In the genomic region with DNA sequence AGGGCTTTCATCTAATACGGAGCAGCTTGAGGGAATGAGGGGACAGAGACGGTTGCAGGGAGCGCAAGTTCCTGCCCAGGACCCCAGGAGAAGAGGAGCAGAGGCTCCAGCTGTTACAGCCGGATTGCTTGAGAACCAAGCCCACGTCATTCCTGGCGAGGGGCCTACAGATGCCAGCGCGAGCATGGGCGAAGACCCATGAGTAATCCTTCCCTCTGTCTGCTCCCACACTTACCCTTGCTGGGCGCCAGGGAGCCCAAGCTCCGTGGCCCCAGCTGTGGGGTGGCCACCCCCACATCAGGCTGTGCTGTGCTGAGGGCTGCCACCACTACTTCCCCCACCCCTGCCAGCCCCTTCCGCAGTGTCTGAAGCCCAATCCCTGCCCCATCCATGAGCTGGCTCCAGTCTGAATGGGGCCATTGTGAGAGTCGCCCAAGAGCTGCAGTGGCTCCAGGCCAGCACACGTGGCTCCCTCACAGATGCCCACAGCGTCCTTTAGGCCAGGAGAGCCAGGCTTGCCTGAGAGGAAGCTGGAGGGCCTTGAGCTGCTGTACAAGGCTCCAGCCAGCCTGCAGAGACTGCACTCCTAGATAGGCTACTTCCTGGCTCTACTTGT, we compare ENCODE assay signal across 8 mouse cellular contexts. TPM values are rescaled to one million over a fixed set of nuclear protein-coding genes. Genes with fewer than 3 reads are reported as not detected.
DNase-seq lines count a peak whose midpoint lies in the region; ATAC-seq and TF ChIP-seq lines count a peak whose summit lies in the region.

No protein-coding gene starts in this region.

- H3K79me2 ChIP-seq in C2C12 (ENCODE audit: control insufficient read depth, insufficient read depth) = no peaks in the 10 kb centered on the region

- H3K27ac ChIP-seq in ES-E14 (ENCODE audit: insufficient read depth, low read depth, low read length, poor library complexity, severe bottlenecking) = no peak overlapping the region
- no peak overlapping the region for H3K27ac ChIP-seq in forebrain, embryonic 12.5 days
- no peak overlapping the region; the same call in 1 of the 2 replicates for H3K27ac ChIP-seq in hindbrain, embryonic 14.5 days
- H3K27ac ChIP-seq in limb, embryonic 13.5 days = peak overlapping the region; percentile 87

- 0 out of 2 replicates have a peak overlapping the region, but pooled peaks have one; percentile 6 for H3K4me2 ChIP-seq in forebrain, embryonic 12.5 days
- peak overlapping the region; percentile 21; the same call in 1 of the 2 replicates for H3K4me2 ChIP-seq in hindbrain, embryonic 14.5 days (replicated peaks)
- peak overlapping the region; percentile 38 for H3K4me2 ChIP-seq in limb, embryonic 13.5 days (replicated peaks)

- DNase-seq in ES-E14 (ENCODE audit: low read depth, low spot score) = no peak
- DNase-seq in hindbrain, embryonic 14.5 days (ENCODE audit: low spot score) = peak; percentile 55
- peak; percentile 88 to 89 for DNase-seq in right cerebral cortex, postnatal 10 days (ENCODE audit: low spot score in 2 of 2)
- DNase-seq in thymus, postnatal 36 days = no peak
- DNase-seq in thymus, adult 18-20 months = no peak

- peak overlapping the region; percentile 33; the same call in 1 of the 2 replicates for H3K9ac ChIP-seq in ES-E14 (ENCODE audit: insufficient read depth, low read depth, low read length, poor library complexity, severe bottlenecking)
- peak overlapping the region; percentile 0; the same call in 1 of the 2 replicates for H3K9ac ChIP-seq in forebrain, embryonic 12.5 days
- no peak overlapping the region for H3K9ac ChIP-seq in hindbrain, embryonic 14.5 days
- H3K9ac ChIP-seq in limb, embryonic 13.5 days = peak overlapping the region; percentile 39; the same call in 1 of the 2 replicates

- H3K4me3 ChIP-seq in C2C12 (ENCODE audit: insufficient read depth, poor library complexity, severe bottlenecking) (no peak overlapping the region), ES-E14 (ENCODE audit: insufficient read depth in 1 of 2, low read depth in 1 of 2, low read length in 2 of 2, poor library complexity in 1 of 2, severe bottlenecking in 1 of 2) (peak overlapping the region; percentile 12 to 23; a peak in 3 of 4 replicates)
- no peak overlapping the region for H3K4me3 ChIP-seq in forebrain, embryonic 12.5 days (replicated peaks)
- no peak overlapping the region for H3K4me3 ChIP-seq in hindbrain, embryonic 14.5 days (replicated peaks; ENCODE audit: low read length)
- no peak overlapping the region; the same call in 1 of the 2 replicates for H3K4me3 ChIP-seq in limb, embryonic 13.5 days

- H3K79me3 ChIP-seq in C2C12 (ENCODE audit: low read depth) = no peaks in the 10 kb centered on the region

- peak; percentile 58; the same call in 1 of the 2 replicates for ATAC-seq in forebrain, embryonic 12.5 days (ENCODE audit: low FRiP score)
- ATAC-seq in hindbrain, embryonic 14.5 days (ENCODE audit: low FRiP score) = peak; percentile 77; the same call in 1 of the 2 replicates
- peak; percentile 85 for ATAC-seq in limb, embryonic 13.5 days (ENCODE audit: low FRiP score, low read depth)

- no peaks in the 10 kb centered on the region for H3K27me3 ChIP-seq in C2C12 (ENCODE audit: control insufficient read depth, insufficient read depth, insufficient read length)
- H3K27me3 ChIP-seq in forebrain, embryonic 12.5 days = no peaks in the 10 kb centered on the region
- no peaks in the 10 kb centered on the region for H3K27me3 ChIP-seq in hindbrain, embryonic 14.5 days (ENCODE audit: control insufficient read depth, insufficient read depth, low read length)
- no peaks in the 10 kb centered on the region for H3K27me3 ChIP-seq in limb, embryonic 13.5 days

- H3K9me3 ChIP-seq in ES-E14 (ENCODE audit: control insufficient read depth, insufficient read depth, low read depth, low read length) = no peaks in the 10 kb centered on the region
- H3K9me3 ChIP-seq in forebrain, embryonic 12.5 days = no peaks in the 10 kb centered on the region
- no peaks in the 10 kb centered on the region for H3K9me3 ChIP-seq in hindbrain, embryonic 14.5 days (ENCODE audit: control insufficient read depth, low read length)
- H3K9me3 ChIP-seq in limb, embryonic 13.5 days = no peaks in the 10 kb centered on the region

- 67% methylated on average over 15 of the region's 15 CpGs for WGBS in forebrain, embryonic 12.5 days
- 53% methylated on average over 15 of the region's 15 CpGs for WGBS in hindbrain, embryonic 14.5 days
- WGBS in limb, embryonic 13.5 days = 58% methylated on average over 15 of the region's 15 CpGs

- in situ Hi-C loops in ES-E14 (cut with MboI; ENCODE audit: low sequenced_read_pairs in 2 of 2, unreplicated experiment in 2 of 2) = no loop called here

- H3K36me3 ChIP-seq in C2C12 (ENCODE audit: control insufficient read depth, insufficient read depth) (no peaks in the 10 kb centered on the region), ES-E14 (ENCODE audit: control insufficient read depth, insufficient read depth, low read length, poor library complexity, severe bottlenecking) (no peaks in the 10 kb centered on the region)
- H3K36me3 ChIP-seq in forebrain, embryonic 12.5 days (replicated peaks) = no peaks in the 10 kb centered on the region
- H3K36me3 ChIP-seq in hindbrain, embryonic 14.5 days (replicated peaks; ENCODE audit: control insufficient read depth, insufficient read depth) = no peaks in the 10 kb centered on the region
- no peaks in the 10 kb centered on the region for H3K36me3 ChIP-seq in limb, embryonic 13.5 days

- peaks cover 15 to 40% of the 10 kb centered on the region in 2 experiments for H3K4me1 ChIP-seq in ES-E14 (ENCODE audit: control insufficient read depth in 2 of 2, insufficient read depth in 2 of 2, low read length in 2 of 2, poor library complexity in 1 of 2)
- peaks cover 7% of the 10 kb centered on the region for H3K4me1 ChIP-seq in forebrain, embryonic 12.5 days
- no peaks in the 10 kb centered on the region for H3K4me1 ChIP-seq in hindbrain, embryonic 14.5 days (replicated peaks; ENCODE audit: control insufficient read depth, insufficient read depth, low read length)
- peaks cover 21% of the 10 kb centered on the region for H3K4me1 ChIP-seq in limb, embryonic 13.5 days

- peak overlapping the region; percentile 39 for H3ac ChIP-seq in C2C12 (ENCODE audit: control insufficient read depth, insufficient read length, low read depth)

- no peak for TF ChIP-seq CTCF in C2C12 (IDR thresholded peaks at IDR 0.05; ENCODE audit: control insufficient read depth, insufficient read depth, insufficient read length)

TF ChIP-seq in C2C12, 6 proteins besides CTCF, POLR2A, EP300 and RAD21:
- TF ChIP-seq FOSL1 (IDR thresholded peaks at IDR 0.05; ENCODE audit: insufficient read depth, low read length, poor library complexity, severe bottlenecking) (no peak), MYOG (IDR thresholded peaks at IDR 0.05; ENCODE audit: control insufficient read depth, extremely low read depth, insufficient read length) (no peak), USF1 (IDR thresholded peaks at IDR 0.05; ENCODE audit: low read depth) (peak; percentile 69), MAX (IDR thresholded peaks at IDR 0.05) (peak; percentile 77), MYOD1 (IDR thresholded peaks at IDR 0.05; ENCODE audit: control insufficient read depth, insufficient read length, low read depth) (peak; percentile 69), CEBPB (IDR thresholded peaks at IDR 0.05; ENCODE audit: low read depth) (no peak)

TF ChIP-seq in ES-E14, 5 proteins besides CTCF, POLR2A, EP300 and RAD21:
- no peak for TF ChIP-seq CHD2 (IDR thresholded peaks at IDR 0.05; ENCODE audit: low read depth, low read length)
- TF ChIP-seq HCFC1 (IDR thresholded peaks at IDR 0.05; ENCODE audit: borderline replicate concordance, insufficient read depth, low read length) = no peak
- TF ChIP-seq ZNF384 (IDR thresholded peaks at IDR 0.05; ENCODE audit: low read depth, low read length) = no peak
- no peak for TF ChIP-seq ZC3H11A (IDR thresholded peaks at IDR 0.05; ENCODE audit: borderline replicate concordance, low read depth, low read length)

RNA-seq across cellular contexts. Expression of a gene that starts 25.4 kb away (rescaled TPM):
- polyA plus RNA-seq in C2C12 (2012; fragmentation: generic; extraction: Trizol) = 139 TPM
- total RNA-seq in ES-E14 (2012; rRNA removed) = 62.4 and 69.3 TPM in 2 replicates
- 205 and 221 TPM in 2 replicates for polyA plus RNA-seq in forebrain, embryonic 12.5 days (2016; fragmentation: Nextera tagmentation; extraction: Ambion mirVana)
- 43.2 and 50.4 TPM in 2 replicates for polyA plus RNA-seq in hindbrain, embryonic 14.5 days (2014; fragmentation: Nextera tagmentation; extraction: Ambion mirVana)
- polyA plus RNA-seq in limb, embryonic 13.5 days (2015; fragmentation: Nextera tagmentation; extraction: Ambion mirVana) = 137 and 146 TPM in 2 replicates

RNA-seq across cellular contexts. Expression of a gene that starts 55.1 kb away (rescaled TPM):
- polyA plus RNA-seq in C2C12 (2012; fragmentation: generic; extraction: Trizol) = 62.6 TPM
- total RNA-seq in ES-E14 (2012; rRNA removed) = 62.4 and 62.8 TPM in 2 replicates
- polyA plus RNA-seq in forebrain, embryonic 12.5 days (2016; fragmentation: Nextera tagmentation; extraction: Ambion mirVana) = 272 and 275 TPM in 2 replicates
- 137 and 146 TPM in 2 replicates for polyA plus RNA-seq in hindbrain, embryonic 14.5 days (2014; fragmentation: Nextera tagmentation; extraction: Ambion mirVana)
- 295 and 303 TPM in 2 replicates for polyA plus RNA-seq in limb, embryonic 13.5 days (2015; fragmentation: Nextera tagmentation; extraction: Ambion mirVana)

Comparison
In these comparisons a context has a peak if more than half of its experiments do, and no peak if none do; other contexts are left out.
1. H3K4me3 ChIP-seq: peak in ES-E14 (2 of 2); none in C2C12 (single experiment), forebrain, embryonic 12.5 days (single experiment), hindbrain, embryonic 14.5 days (single experiment) and limb, embryonic 13.5 days (single experiment).
2. DNase-seq: peak in hindbrain, embryonic 14.5 days (single experiment) and right cerebral cortex, postnatal 10 days (2 of 2); none in ES-E14 (single experiment), thymus, postnatal 36 days (0 of 2) and thymus, adult 18-20 months (0 of 2).
3. Peak in every context shown above with its lines, with median percentiles within 50 percentile points of each other: ATAC-seq and H3K4me2 ChIP-seq.